Mouse (Mus musculus): Measurements from ENCODE around the gene Ggt5.

Gene Ggt5

DNA sequence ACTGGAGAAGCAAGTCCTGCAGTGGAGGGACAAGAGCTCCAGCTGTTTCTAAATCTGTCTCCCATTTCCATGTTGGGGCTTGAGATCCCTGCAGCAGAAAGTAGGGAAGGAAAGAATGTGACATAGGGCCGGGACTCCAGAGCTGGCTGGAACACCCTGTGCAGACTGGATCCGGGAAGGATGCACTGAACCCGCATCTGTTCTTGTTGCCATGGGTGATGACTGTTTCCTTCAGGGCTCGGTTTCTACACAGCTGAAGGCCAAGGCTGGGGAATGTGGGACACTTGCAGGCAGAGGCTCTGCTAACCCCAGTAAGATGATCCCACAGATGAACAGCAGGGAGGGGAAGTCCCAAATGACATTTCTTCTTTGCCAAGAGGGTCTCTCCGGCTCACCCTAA, 43.5 kb downstream of the Ggt5 start:
- DNase-seq, result no peak

DNA sequence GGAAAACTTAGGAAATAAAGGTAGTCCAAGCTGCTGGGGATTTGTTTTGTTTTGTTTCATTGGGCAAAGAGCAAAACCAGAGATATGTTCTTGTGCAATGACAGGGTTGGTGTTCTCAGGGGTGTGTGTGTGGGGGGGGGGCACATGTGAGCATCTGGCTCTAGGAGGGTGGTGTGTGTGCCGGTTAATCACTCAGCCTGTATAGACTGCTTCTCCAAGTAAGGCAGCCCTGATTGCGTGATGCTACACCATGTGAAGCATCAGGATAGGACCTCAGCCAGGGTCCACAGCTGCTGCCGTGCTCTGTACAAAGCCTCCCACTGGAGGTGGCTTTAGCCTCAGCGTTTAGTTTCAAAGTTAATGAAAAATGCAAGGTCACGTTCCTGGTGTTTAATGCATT, 43.9 kb downstream of the Ggt5 start:
- no peak for DNase-seq

DNA sequence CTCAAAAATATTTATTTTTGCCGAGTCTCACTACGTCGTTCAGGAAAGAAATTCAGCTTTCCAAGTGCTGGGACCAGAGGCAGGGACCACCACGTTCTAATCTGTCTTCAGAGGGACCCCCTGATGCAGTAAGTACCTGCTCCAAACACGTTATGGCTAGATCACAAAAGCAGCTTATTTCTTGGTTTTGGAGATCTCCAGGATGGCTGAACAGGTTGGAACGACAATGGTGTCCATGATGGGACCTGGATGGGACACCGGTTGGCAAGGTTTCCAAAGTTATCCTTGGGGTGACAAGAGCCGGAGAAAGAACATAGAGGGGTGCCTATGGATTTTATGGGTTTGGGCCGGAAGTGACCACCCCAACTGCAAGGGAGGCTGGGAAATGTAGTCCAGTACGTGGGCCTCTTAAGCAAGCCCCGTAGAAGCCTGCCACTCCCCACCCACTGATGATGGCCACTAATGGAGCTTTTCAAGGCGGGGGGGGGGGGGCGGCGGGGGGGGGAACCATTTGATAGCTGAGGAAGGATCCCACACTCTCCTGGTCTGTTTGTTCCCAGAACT, 44.5 kb downstream of the Ggt5 start:
- no peak for DNase-seq

DNA sequence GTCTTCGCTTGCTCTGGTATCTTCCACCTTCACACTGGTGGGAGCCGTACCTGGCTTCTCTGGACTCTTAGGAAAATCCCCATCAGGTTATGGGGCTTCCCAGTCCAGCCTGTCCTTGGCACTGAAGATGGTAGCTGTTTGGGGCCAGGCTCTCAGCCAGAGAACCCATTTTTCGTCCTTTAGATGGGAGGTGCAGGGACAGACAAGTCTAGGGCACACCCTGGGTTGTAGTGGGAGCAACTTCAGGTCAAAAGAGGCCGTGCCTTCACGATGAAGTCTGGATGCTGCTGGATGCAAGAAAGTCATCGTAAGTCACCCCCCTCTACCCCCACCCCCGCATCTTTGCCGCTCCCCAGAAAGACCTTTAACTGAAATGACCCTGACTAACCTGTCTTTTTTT, 45.5 kb downstream of the Ggt5 start:
- no peak for DNase-seq

DNA sequence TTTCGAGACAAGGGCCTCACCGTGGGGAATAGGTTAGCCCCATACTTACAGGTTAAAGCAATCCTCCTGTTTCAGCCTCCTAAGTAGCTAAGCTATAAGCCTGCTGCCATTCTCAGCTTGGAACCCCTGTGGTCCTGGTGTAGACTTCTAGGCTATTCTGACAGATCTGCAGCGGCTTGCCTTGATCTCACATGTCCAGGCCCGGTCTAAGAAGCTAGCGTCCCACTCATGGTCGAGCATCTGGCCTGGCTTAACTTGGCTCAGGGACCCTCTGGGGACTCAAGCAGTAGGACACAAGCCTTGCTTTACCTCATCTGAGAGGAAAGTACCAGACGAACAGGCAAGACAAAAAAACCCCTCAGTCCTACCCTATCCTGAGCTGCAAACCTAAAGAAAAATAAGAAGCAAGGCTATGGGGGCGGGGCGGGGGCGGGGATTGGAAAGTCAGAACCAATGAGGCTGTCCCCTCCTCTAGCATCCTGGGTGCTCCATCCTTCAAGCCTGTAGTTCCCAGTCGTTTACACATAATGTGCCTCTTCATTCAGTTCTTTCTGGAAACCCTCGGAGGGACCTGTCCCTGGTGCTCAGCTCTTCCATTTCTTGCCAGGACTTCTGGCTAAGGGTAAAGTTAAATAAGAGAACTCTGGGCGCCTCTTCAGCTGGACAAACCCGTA, 46.0 kb downstream of the Ggt5 start:
- DNase-seq, result no peak

DNA sequence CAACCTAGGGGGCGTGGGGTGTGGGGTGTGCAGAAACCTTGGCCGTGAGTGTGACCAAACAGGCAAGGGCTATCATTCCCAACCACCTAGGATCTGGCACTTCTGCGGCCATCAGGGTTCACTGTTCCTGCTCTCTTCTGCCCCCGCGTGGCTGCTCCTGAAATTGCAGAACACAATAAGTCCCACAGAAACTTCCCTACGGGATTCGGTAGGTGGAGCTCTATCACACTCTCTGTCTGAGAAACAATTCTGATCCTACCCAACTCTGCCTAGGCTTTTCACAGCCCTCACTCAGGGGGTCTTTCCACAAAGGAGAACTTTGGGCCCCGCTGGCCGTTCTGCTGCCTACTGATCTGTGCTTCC, 46.5 kb downstream of the Ggt5 start:
- DNase-seq, result peak; percentile 83

DNA sequence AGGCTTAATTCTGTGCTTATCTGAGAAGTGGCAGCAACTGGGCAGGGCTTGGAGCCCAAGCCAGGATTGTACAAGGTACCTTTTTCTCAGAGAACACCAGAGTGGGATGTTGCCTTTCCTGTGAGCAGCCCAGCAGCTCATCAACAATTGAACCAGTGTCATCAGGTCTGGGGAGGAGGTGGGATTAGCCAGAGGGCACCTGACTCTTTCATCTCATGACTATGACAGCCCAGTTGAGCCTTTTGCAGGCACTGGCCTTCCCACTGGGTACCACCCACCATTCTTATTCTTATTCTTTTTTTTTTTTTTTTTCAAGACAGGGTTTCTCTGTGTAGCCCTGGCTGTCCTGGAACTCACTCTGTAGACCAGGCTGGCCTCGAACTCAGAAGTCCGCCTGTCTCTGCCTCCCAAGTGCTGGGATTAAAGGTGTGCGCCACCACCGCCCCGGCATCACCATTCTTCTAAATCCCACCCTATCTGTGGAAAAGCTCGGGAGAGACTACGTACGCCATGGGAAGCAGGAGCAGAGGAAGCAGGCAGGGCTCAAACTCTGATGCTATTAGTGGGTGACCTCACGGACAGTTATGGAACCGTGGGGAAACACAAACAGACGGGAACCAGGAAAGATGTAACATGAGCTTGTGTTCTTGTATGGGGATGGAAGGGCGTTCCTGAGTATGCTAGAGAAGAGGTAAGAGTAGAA, 47.1 kb downstream of the Ggt5 start:
- no peak for DNase-seq

DNA sequence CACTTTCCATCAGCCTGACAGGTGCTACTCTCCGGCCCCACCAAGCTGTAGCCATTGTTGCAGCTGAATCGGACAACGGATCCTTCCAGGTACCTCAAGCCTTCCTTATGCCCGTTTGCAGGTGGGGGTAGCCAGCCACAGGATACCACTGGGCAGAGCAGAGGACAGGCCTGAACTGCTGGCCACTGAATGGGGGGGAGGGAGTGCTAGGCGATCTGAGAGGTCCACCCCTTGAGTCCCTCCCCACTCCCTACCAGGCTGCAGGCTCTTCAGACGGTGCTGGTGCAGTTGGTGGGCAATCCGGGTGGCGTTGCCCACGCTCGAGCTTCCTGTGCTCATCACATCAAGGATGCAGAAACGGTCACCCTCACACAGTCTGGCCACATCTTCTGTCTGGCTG, 48.6 kb downstream of the Ggt5 start:
- DNase-seq, result no peak

DNA sequence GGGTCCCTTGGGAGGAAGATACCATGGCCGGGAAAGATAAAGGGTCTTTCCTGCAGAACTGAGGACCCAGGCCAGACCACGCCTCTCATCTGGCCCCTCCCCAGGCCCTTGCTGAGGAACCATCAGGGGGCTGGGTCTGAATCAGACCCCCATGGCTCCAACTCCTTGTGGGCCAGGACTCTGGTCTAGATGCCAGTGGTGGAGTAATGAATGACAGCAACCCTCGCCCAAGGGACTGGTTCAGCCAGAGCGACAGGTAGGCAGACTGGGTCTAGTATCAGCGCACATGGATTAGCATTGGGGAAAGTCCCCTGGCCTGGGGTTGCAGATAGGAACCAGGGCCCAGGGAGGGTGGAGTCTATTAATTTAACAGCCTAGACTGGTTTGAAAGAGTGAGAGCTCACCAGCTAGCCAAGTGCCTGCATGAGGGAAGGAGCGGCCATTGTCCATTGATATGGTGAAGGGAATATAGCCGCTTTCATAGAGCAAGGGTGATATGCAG, 52.6 kb downstream of the Ggt5 start:
- no peak for DNase-seq

DNA sequence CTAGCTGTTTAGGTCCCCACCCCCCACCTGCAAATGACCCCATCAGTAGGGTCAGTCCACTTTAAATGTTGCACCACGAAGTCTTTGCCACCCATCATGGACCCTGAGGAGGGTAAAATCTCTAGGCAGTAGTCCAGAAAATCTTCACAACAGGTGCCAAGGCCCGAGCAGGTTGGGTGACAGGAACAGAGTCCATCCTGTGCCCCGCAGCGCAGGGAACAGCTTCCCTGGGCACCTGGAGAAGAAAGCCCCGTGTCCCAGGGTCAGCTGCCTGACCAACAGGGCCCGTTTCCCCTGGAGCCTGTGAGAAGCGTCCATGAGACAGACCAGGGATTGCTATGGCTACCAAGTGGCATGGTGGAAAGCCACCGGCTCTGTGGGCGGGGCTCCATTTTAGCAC, 53.3 kb downstream of the Ggt5 start:
- DNase-seq, result no peak

DNA sequence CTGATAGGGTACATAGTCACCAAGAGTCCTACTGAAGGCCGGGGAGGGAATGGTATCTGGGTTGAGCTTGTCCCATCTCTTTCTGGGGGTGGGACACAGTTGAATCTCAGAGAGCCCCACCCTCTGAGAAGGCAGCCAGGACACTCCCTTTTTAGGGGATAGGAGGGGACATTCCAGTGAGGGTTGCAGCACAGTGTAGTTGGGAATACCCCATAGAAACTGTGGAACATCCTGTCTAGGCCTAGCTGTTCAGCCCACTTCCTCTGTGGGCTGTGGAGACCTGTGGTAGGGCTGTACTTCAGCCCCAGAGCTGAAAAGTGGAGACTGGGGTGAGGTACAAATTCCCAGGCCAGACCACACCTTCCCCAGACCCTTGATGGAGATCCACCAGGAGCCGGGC, 53.8 kb downstream of the Ggt5 start:
- DNase-seq, result no peak

DNA sequence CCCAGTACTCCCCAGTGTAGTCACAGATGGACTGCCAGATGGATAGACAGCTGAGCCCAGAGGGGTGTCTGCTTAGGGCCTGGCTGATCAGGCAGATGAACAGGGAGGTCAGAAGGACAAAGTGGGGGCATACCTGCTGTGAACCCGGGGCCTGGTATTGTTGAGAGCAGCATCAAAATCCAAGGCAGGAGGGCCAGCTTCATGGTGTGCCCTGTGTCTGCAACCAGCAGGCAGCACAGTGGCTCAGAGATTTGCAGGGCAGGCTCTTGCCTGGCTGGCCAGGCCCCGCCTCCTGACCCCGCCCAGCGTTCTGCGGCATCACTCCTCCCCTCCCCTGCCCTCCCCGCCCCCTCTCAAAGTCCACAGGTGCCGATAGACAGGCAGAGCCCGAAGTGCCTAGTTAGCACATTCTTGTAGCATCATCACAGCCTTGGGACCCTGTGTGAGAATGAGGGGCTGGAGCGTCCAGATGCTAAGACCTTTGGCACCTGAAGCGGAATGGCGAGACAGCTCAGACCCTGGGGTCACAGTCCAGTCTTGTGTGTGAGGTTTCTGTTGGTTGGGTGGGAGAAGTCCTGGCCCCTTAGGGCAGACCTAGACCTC, 54.7 kb downstream of the Ggt5 start, which contains the start of gene Susd2:
Gene Susd2, minus strand, starts transcription at position 268 of the 603 bp plus-strand sequence.
- DNase-seq, result no peak

DNA sequence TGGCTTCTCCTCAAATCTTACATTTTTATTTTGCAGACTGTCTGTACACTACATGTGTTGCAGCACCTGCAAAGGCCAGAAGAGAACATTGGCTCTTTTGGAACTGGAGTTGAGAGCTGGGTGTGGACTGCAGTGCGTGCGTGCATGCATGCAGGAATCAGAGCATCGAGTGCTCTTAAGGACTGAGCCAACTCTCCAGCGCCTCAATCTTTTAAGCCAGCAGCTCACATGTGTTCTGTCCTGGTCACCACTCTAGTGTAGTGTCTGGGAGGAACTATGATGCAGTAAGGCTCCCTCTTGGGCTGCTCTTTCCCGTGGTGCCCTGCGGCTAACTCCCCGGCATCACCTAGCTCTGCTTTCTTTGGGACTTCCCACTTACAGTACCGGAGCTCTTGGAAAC, 56.5 kb downstream of the Ggt5 start:
- no peak for DNase-seq

DNA sequence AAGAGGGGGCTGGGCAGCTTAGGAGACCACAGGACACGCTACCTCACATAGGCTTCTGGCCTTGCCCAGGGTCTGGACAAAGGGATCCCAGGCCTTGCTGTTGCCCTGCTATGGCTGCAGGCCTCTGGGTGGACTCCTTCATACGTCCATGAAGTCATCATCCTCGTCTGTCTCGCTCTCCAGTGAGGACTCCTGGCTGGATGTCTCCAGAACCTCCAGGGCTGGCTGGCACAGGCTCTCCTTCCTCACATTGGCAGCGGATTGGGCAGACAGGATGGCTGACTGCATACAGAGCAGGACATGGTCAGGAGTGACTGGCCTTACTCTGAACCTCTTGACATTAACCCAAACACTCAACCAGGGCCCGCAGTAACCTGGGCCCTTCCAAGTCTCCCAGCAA, 57.3 kb downstream of the Ggt5 start:
- DNase-seq, result no peak

DNA sequence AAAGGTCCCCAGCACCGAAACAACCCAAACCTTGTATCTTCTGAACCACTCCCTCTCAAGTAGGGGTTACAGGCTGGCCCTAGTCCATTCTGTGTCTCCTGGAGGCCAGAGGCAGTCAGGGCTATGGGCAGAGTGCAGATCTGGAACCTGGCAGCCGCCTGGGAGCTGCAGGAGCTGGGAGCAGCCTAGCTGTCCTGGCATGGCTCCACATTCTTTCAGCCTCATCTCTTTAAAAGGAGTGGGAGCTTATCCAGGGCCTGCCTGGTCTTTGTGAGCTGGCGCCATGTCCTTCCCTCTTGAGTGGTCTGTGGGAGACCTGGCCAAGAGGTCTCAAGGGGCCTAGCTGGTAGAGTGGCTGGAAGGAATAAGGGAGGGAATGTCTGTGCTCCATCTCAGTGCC, 58.2 kb downstream of the Ggt5 start:
- DNase-seq, result peak; percentile 40

DNA sequence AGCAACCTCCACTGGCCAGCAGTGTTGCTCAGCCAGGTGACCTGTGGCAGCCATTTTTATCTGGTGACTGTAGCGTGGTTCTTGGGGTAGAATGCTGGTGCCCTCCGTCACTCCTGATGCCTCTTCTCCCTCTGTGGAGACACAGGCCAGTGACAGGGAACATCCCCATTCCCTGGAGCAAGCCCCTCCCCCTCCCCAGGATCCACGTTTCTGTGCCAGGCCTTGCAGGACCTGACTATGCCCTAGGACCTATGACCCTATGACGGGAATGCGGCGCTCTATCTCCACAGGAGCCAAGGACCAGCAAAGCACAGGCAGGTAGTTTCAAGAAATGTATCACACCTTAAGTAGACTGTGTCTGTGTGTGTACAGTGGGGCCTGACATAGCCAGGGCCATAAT, 59.0 kb downstream of the Ggt5 start:
- DNase-seq, result no peak

DNA sequence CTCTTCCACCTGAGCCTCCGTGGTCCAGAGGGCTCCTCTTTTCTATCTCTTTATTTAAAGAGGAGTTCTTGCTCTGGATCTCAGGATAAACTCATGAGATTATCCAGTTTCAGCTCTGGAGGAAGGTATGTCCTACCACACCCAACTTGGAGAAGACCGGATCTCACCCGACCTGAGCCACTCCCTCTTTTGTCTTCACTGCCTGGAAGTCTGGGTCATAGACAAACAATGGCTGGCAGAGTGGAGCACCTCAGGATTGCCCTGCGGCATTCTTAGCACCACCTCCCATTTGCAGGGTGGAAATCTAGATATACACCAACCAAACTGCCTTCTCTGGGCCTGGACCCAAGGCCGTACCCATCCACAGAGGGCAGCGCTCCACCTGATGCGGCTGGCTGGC, 59.9 kb downstream of the Ggt5 start:
- no peak for DNase-seq

DNA sequence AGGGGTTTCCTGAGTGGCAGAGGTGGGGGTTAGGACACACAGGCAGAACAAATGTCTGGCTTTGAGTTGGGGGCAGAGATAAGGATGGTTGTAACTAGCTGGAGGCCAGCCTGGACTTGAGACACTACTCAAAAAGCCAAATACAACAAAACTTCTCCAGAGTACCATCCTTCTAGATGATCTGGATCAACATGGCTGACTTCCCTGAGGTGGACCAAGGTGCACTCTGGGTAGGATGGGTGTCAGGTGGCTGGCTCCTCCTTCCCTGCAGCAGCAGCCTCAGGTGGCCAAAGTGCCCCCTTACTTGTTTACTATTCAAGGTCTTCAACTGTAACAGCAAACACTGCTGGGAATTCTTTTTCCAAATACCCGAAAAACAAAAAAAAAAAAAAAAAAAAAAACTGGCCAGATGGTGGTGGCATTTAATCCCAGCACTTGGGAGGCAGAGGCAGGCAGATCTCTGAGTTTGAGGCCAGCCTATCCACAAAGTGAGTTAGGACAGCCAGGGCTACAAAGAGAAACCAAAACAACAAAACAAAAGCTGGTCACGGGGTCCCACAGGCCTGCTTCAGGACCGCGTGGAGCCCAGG, 60.4 kb downstream of the Ggt5 start:
- DNase-seq, result no peak

DNA sequence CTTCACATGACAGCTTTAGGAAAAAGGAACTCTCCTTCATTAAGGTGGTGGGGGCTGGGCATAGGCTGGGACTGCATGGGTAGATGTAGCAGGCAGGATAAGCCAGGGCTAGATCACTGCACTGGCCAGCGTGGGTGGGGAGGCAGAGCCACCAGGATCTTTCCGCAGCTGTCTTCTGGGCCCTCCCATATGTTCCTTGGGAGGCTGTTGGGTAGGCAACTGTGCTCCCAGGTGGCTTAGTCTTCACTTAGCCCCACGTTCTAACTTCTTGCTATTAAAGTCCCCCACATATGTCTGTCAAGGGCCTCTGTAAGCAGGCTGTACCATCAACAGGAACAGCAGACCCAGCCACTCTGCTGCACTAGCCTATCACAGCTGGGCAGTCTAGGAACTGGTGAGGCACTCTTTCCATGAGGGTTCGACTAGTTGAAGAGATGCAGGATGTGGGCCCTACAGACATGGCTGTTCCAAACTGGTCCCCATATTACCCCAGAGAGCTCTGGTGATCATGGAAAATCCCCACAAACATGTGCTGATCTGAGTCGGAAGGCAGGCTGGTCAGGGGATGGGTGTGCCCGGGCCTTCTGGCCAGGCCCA, 61.3 kb downstream of the Ggt5 start:
- no peak for DNase-seq

DNA sequence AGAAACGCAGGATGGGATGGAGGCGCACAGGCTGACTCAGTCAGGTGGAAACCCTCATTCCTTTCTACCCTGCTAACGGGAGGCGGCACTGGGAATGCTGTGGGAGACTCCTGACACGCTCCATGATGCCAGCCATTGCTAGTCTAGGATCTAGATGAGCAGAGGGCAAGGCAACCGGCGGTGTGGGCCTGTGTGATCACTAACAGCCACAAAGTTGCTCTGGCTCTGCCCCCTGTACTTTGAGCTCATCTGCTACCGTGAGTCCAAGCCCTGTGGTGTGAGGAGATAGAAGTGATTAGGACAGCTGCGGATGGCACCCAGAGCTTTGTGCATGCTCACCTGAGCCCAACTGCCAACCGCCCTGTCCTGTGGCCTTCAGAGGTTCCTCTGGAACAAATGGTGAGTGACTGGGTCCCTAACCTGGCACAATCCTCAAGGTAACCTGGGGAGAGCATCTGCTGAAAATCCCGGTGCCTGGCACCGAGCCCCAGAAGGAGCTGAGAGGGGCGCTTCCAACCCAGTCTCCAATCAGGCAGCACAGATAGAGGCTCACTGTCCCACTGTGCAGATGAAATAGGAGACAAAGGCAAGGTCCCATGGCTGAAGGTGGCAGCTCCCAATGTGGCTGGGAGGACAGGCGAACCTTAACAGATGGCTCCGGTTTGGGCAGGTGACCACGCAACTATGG, 62.4 kb downstream of the Ggt5 start:
- DNase-seq, result no peak

DNA sequence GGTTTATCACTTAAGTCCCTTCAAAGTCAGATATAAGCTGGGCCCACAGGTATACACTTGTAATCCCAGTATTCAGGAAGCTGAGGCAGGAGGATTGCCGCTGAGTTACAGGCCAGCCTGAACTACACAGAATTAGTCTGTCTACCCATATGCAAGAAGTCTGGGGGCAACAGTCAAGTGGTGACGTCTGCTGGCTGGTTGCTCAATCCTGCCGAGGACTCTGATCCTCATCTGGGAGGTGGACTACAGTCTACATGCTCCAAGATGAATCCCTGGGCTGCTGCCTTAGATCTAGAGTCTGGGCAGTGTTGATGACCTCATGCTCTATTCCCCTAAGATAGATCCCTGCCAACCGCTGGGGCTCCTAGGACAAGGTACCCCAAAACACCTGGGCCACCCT, 64.9 kb downstream of the Ggt5 start:
- no peak for DNase-seq

DNA sequence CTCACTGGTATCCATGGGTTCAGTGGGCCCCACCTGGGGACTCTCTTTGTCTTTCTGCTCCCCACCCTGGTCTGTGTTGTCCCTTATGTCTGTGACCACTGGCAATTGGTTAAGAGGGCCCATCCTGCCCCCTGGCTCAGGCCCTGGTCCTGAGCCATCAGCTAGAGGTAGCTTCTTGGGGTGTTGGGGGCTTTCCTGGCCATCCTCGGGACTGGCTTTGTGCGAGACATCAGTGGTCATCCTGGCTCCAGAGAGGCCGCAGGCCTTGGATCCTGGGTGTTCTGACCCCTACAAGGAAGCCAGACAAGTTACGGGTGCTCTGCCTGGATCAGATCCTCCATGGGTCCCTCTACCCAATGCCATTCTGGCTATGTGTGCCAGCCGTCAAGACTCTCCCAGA, 68.0 kb downstream of the Ggt5 start:
- DNase-seq, result no peak

DNA sequence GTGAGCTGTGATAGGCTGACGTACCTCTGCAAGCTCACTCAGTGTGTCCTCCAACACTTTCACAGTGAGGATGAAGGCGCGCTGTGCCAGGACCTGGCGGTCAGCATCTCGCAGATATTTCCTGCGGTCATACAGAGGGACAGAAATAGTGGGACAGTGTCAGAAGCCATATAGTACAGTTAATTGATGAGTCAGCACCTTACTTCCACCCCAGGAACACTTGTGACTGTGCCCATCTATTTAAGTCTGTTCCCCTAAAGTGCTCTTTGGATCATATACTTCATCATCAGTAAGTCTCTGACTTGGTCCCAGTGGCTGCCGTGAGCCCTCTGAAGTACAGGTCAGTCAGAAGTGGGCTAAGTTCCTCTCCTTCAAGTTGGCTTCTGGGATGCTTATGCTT, 68.6 kb downstream of the Ggt5 start:
- DNase-seq, result no peak
